Mouse (Mus musculus): Measurements from ENCODE around the gene Susd3.

Gene Susd3

GRCm38 (mm10) chr13:49186798-49187287, 61.7 kb downstream of the Susd3 start:
- no peak for DNase-seq (ENCODE audit: low spot score)

- no peak for DNase-seq (ENCODE audit: low spot score)
Observed at GRCm38 (mm10) chr13:49183646-49184045, 64.9 kb downstream of the Susd3 start.

- no peak for DNase-seq (ENCODE audit: low spot score)
Observed at GRCm38 (mm10) chr13:49183161-49183560, 65.3 kb downstream of the Susd3 start.

GRCm38 (mm10) chr13:49181411-49181984, 67.0 kb downstream of the Susd3 start:
- no peak for DNase-seq (ENCODE audit: low spot score)

DNA sequence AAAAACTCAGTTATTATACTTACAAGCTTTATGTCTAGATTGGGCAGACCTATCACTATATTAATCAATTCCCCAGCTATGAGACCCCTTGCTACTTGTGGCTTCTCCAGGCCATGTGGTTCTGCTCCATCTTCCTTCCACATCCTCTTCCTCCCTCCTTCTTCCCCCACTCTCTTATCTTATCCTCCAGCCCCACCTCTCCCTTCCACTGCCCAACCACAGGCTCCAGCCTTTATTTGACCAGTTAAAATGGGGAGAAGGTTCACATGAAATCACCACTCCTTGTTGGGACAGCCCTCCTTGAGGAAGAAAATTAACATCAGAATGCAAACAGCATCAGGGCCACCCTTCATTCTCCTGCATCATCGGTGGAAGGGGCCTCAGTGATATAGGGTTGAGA, 67.8 kb downstream of the Susd3 start:
- DNase-seq (ENCODE audit: low spot score): no peak
